Comparison of ENCODE assay signal across 8 mouse cellular contexts in the genomic region with DNA sequence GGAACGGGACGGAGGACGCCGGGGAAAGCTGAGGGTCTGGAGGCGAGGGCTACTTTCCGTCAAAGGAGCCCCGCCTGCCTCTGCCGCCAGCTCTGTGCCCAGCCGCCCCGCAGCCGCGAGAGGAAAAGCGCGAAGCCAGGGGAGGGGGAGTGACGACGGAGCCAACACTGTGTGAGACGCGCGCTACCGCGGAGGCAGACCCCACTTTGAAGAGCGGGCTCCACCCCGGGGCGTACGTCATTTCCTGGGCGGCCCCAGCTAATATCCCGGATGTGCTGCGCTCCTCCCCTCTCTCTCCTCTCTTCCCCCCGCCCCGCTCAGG. TPM values are rescaled to one million over a fixed set of nuclear protein-coding genes. Genes with fewer than 3 reads are reported as not detected.
DNase-seq lines count a peak whose midpoint lies in the region; ATAC-seq lines count a peak whose summit lies in the region.

No protein-coding gene starts in this region.

- H3K4me1 ChIP-seq in hindbrain, embryonic 13.5 days (replicated peaks), result peaks cover 10% of the 10 kb centered on the region

- H3K27ac ChIP-seq in hindbrain, embryonic 13.5 days, result peak overlapping the region; percentile 100

- peak overlapping the region; percentile 96 for H3K9ac ChIP-seq in hindbrain, embryonic 13.5 days

- WGBS in hindbrain, embryonic 13.5 days, result 0% methylated on average over 27 of the region's 30 CpGs

- H3K4me2 ChIP-seq in hindbrain, embryonic 13.5 days, result peak overlapping the region; percentile 44

- H3K36me3 ChIP-seq in hindbrain, embryonic 13.5 days, result no peaks in the 10 kb centered on the region

- peak overlapping the region; percentile 92 for H3K4me3 ChIP-seq in hindbrain, embryonic 13.5 days

- peak; percentile 94 for DNase-seq in R1 (ENCODE audit: low read depth, low spot score)
- peak; percentile 98 for DNase-seq in cerebellum, postnatal 10 days
- DNase-seq in frontal cortex, postnatal 14 days (ENCODE audit: low spot score in 2 of 2), result peak; percentile 93 to 94
- peak; percentile 97 to 98 for DNase-seq in layer of hippocampus, postnatal 14 days (ENCODE audit: low spot score in 2 of 2)
- DNase-seq in lung, postnatal 10 days, result peak; percentile 96
- peak; percentile 88 for DNase-seq in retina, adult 2 months (ENCODE audit: low read depth, low spot score)
- DNase-seq in thymus, postnatal 25 days, result peak; percentile 97

- ATAC-seq in hindbrain, embryonic 13.5 days (ENCODE audit: low FRiP score), result peak; percentile 98

- no peaks in the 10 kb centered on the region for H3K27me3 ChIP-seq in hindbrain, embryonic 13.5 days

- H3K9me3 ChIP-seq in hindbrain, embryonic 13.5 days, result no peaks in the 10 kb centered on the region

RNA-seq across cellular contexts. Expression of a gene that starts 0.4 kb away (rescaled TPM):
- polyA plus RNA-seq in hindbrain, embryonic 13.5 days (2015; fragmentation: Nextera tagmentation; extraction: Ambion mirVana), result 26.7 and 27.8 TPM in 2 replicates
- 10 to 100 TPM; 90.7 to 98.5 TPM for total RNA-seq in layer of hippocampus, postnatal 14 days (2021)

Comparison
In these comparisons a context has a peak if more than half of its experiments do, and no peak if none do; other contexts are left out.
1. Peak in every context shown above with its lines: DNase-seq, ATAC-seq, H3K4me3 ChIP-seq and H3K27ac ChIP-seq.